Mouse (Mus musculus) small intestine, adult 2 months (tissue): ENCODE data around the gene Ccdc171. TPM values are rescaled to one million over a fixed set of nuclear protein-coding genes. Genes with fewer than 3 reads are reported as not detected.

Experiments
- H3K27ac ChIP-seq: fragments of 200-500 bp; 2 replicates; pipeline ENCODE4 v1.5.1; 2012; ENCODE audit warnings: low read depth, low read length, control low read depth, inconsistent platforms; ENCODE audit not compliant: insufficient read depth
- H3K27me3 ChIP-seq: fragments of 200-500 bp; 2 replicates; pipeline ENCODE4 v1.6.1; 2012; ENCODE audit warnings: mild to moderate bottlenecking, moderate library complexity, low read length, inconsistent platforms; ENCODE audit not compliant: control insufficient read depth, insufficient read depth
- H3K36me3 ChIP-seq: fragments of 200-500 bp; 2 replicates; pipeline ENCODE4 v1.6.1; 2012; ENCODE audit warnings: mild to moderate bottlenecking, low read length, control low read depth, inconsistent platforms; ENCODE audit not compliant: control insufficient read depth, insufficient read depth
- H3K4me1 ChIP-seq: fragments of 200-500 bp; 2 replicates; pipeline ENCODE4 v1.6.1; 2012; ENCODE audit warnings: low read length, inconsistent platforms, mixed read lengths; ENCODE audit not compliant: control insufficient read depth, insufficient read depth, insufficient read length
- H3K4me3 ChIP-seq: fragments of 200-500 bp; 2 replicates; pipeline ENCODE4 v1.5.1; 2012; ENCODE audit warnings: low read depth, mild to moderate bottlenecking, control low read depth, inconsistent platforms, low read length, moderate library complexity
- CTCF ChIP-seq: fragments of 200-500 bp; IDR thresholded peaks from 2 replicates; pipeline ENCODE4 v1.5.1; 2012; ENCODE audit warnings: low read depth, mild to moderate bottlenecking, control low read depth, inconsistent platforms, low read length, moderate library complexity, mixed read lengths; ENCODE audit not compliant: insufficient replicate concordance, insufficient read length; ENCODE audit errors: extremely low read depth
- POLR2A ChIP-seq: fragments of 200-500 bp; IDR thresholded peaks from 2 replicates; pipeline ENCODE4 v1.6.1; 2012; ENCODE audit warnings: low read depth, mild to moderate bottlenecking, control low read depth, inconsistent platforms, low read length, moderate library complexity
- WGBS: fragments of 180-500 bp; shearing (Covaris S2); methylation state at CpG from one replicate; pipeline ENCODE4 v1.1.7; 2018; 5-methylcytosine and 5-hydroxymethylcytosine counted together
- polyA plus RNA-seq: library from polyadenylated mRNA; depleted of rRNA; stranded (reverse); fragments of >200 nt; gene quantifications from 2 replicates; pipeline ENCODE4 v1.2.3, GENCODE M21; 2012

Ccdc171 gene
- polyA plus RNA-seq, 1 experiment = 0.27 TPM

DNA sequence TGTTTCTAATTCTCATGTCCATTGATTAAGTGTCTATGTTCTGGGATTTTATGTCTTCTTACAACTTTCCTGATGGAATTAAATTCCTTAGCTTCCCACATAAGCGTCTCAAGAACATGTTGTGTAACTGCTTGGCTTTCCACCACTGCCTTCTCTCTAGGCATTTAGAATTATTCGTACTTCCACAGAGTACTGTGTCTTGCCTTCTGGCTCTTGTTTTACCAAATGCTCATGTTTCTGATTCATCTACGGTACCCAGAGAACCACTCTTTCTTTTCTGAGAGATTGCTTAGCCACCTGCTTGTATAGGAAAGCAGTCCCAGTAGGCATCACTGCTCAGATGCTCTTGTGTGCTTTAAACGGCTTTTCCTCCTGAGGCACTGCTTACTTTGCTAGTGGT is 151.1 kb downstream of the Ccdc171 start:
- Histone ChIP-seq H3K4me1 (no peaks in the 10 kb centered on the region), H3K4me3 (no peak overlapping the region), H3K27me3 (no peaks in the 10 kb centered on the region), H3K36me3 (no peaks in the 10 kb centered on the region), H3K27ac (no peak overlapping the region)
- TF ChIP-seq CTCF (no peak), POLR2A (no peak)
- WGBS = 91% methylated on average over 4 of the region's 4 CpGs

- no peaks in the 10 kb centered on the region for H3K27me3 ChIP-seq
- no peak overlapping the region for H3K27ac ChIP-seq
- H3K36me3 ChIP-seq = no peaks in the 10 kb centered on the region
- TF ChIP-seq POLR2A (no peak), CTCF (no peak)
- H3K4me1 ChIP-seq = no peaks in the 10 kb centered on the region
- H3K4me3 ChIP-seq = no peak overlapping the region
- 92% methylated on average over 14 of the region's 14 CpGs for WGBS
Observed at GRCm38 (mm10) chr4:83681081-83681480, 155.7 kb downstream of the Ccdc171 start.

GRCm38 (mm10) chr4:83682866-83683265 is 157.5 kb downstream of the Ccdc171 start:
- WGBS = 82% methylated on average over 7 of the region's 7 CpGs
- no peaks in the 10 kb centered on the region for H3K36me3 ChIP-seq
- no peak for TF ChIP-seq CTCF
- no peak for TF ChIP-seq POLR2A
- H3K27me3 ChIP-seq = no peaks in the 10 kb centered on the region
- H3K27ac ChIP-seq = no peak overlapping the region
- H3K4me3 ChIP-seq = no peak overlapping the region
- no peaks in the 10 kb centered on the region for H3K4me1 ChIP-seq

GRCm38 (mm10) chr4:83700190-83700589 is 174.8 kb downstream of the Ccdc171 start:
- Histone ChIP-seq H3K27me3 (no peaks in the 10 kb centered on the region), H3K27ac (no peak overlapping the region), H3K36me3 (no peaks in the 10 kb centered on the region), H3K4me3 (no peak overlapping the region), H3K4me1 (no peaks in the 10 kb centered on the region)
- TF ChIP-seq CTCF = no peak
- no peak for TF ChIP-seq POLR2A
- 66% methylated on average over 3 of the region's 3 CpGs for WGBS

DNA sequence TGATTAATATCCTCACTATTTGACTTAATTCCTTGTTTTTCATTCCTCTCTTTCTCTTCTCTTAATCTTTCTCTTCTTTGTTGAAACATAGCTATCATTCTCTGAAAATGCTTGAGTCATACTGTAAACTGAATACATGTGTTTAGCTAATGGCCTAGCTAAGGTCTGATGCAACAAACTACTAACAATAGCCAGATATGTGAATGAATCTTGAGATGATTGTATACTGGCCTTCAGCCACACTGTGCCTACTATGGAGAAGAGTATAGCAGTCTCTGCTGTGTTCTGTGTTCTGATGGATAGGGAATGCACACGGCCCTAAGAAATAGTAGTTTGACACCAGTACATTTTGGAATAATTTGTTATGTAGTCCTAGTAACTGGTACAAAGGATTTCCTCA is 191.7 kb downstream of the Ccdc171 start:
- no peaks in the 10 kb centered on the region for H3K4me1 ChIP-seq
- no peak overlapping the region for H3K27ac ChIP-seq
- no peaks in the 10 kb centered on the region for H3K36me3 ChIP-seq
- TF ChIP-seq CTCF = no peak
- TF ChIP-seq POLR2A = no peak
- WGBS = 89% methylated on average over 1 of the region's 1 CpGs
- H3K27me3 ChIP-seq = no peaks in the 10 kb centered on the region
- no peak overlapping the region for H3K4me3 ChIP-seq

GRCm38 (mm10) chr4:83719816-83720215 is 194.5 kb downstream of the Ccdc171 start:
- H3K27me3 ChIP-seq = no peaks in the 10 kb centered on the region
- no peak overlapping the region for H3K27ac ChIP-seq
- H3K4me3 ChIP-seq = no peak overlapping the region
- WGBS = 75% methylated on average over 11 of the region's 11 CpGs
- no peak for TF ChIP-seq POLR2A
- no peak for TF ChIP-seq CTCF
- no peaks in the 10 kb centered on the region for H3K36me3 ChIP-seq
- H3K4me1 ChIP-seq = no peaks in the 10 kb centered on the region

DNA sequence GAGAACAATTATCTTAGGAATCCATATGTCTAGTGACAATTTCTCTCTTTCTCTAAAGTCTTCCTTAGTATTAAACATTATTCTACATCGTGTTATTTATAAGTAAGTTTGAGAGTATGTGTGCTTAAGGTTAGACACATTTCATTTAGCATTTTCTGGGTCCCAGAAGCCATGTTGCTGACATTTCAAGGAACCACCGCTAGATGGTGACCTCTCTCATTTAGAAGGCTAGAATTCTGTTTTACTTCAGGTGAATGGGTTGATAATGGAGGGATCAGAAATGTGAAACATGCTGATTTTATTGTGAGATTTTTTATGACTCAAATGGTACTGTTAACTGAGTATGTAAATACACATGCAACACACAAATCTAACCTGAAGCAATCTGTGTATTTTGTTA is 199.8 kb downstream of the Ccdc171 start:
- no peaks in the 10 kb centered on the region for H3K36me3 ChIP-seq
- no peaks in the 10 kb centered on the region for H3K27me3 ChIP-seq
- 23% methylated on average over 2 of the region's 2 CpGs for WGBS
- no peak overlapping the region for H3K27ac ChIP-seq
- no peak for TF ChIP-seq CTCF
- TF ChIP-seq POLR2A = no peak
- H3K4me1 ChIP-seq = no peaks in the 10 kb centered on the region
- no peak overlapping the region for H3K4me3 ChIP-seq
